Mouse (Mus musculus) stomach, postnatal 0 days (tissue): ENCODE measurements around the gene Nubpl. TPM values are rescaled to one million over a fixed set of nuclear protein-coding genes. Genes with fewer than 3 reads are reported as not detected.

Source experiments
- ATAC-seq: fragments of 200-750 bp; cut with Nextera tagmentation; 2 replicates; pipeline ENCODE4 v1.8.0; 2017; ENCODE audit not compliant: low FRiP score, low TSS enrichment
- DNase-seq: peaks from one replicate; pipeline ENCODE4 v3.0.0-alpha.2; 2016; ENCODE audit warnings: low spot score
- H3K27ac ChIP-seq: fragments of 300-500 bp; sonication (generic); replicated peaks from 2 replicates; pipeline ENCODE4 v1.5.1; 2014; ENCODE audit warnings: mild to moderate bottlenecking, control low read depth
- H3K27me3 ChIP-seq: fragments of 300-500 bp; sonication (generic); 2 replicates; pipeline ENCODE4 v1.6.1; 2014; ENCODE audit warnings: low read length; ENCODE audit not compliant: control insufficient read depth, insufficient read depth
- H3K36me3 ChIP-seq: fragments of 300-500 bp; sonication (generic); 2 replicates; pipeline ENCODE4 v1.6.1; 2014; ENCODE audit warnings: low read length, mixed read lengths; ENCODE audit not compliant: control insufficient read depth, insufficient read depth
- H3K4me1 ChIP-seq: fragments of 300-500 bp; sonication (generic); replicated peaks from 2 replicates; pipeline ENCODE4 v1.6.1; 2014; ENCODE audit warnings: antibody characterized with exemption; ENCODE audit not compliant: control insufficient read depth, insufficient read depth
- H3K4me2 ChIP-seq: fragments of 300-500 bp; sonication (generic); replicated peaks from 2 replicates; pipeline ENCODE4 v1.6.1; 2014; ENCODE audit warnings: low read depth, mild to moderate bottlenecking, control low read depth, moderate library complexity
- H3K4me3 ChIP-seq: fragments of 300-500 bp; sonication (generic); 2 replicates; pipeline ENCODE4 v1.5.1; 2014; ENCODE audit warnings: low read depth, low read length, control low read depth
- H3K9ac ChIP-seq: fragments of 300-500 bp; sonication (generic); 2 replicates; pipeline ENCODE4 v1.6.1; 2014; ENCODE audit warnings: mild to moderate bottlenecking, low read length, control low read depth, mixed read lengths
- H3K9me3 ChIP-seq: fragments of 300-500 bp; sonication (generic); 2 replicates; pipeline ENCODE4 v1.6.1; 2016; ENCODE audit warnings: low read length; ENCODE audit not compliant: control insufficient read depth
- CTCF ChIP-seq: IDR thresholded peaks from 2 replicates; pipeline ENCODE4 v1.5.1; 2016; ENCODE audit warnings: antibody characterized with exemption, low read depth, mild to moderate bottlenecking, moderate library complexity
- EP300 ChIP-seq: optimal IDR thresholded peaks from 2 replicates; pipeline ENCODE3; 2016; ENCODE audit warnings: antibody characterized with exemption
- WGBS: fragments of 180-500 bp; shearing (Covaris S2); extraction: QIAGEN DNeasy Blood & Tissue Kit; methylation state at CpG from one replicate; pipeline ENCODE4 v1.1.7; 2014; 5-methylcytosine and 5-hydroxymethylcytosine counted together
- polyA plus RNA-seq: library from polyadenylated mRNA; unstranded; fragments of >200 nt; fragmentation: Nextera tagmentation; extraction: Ambion mirVana; gene quantifications from 2 replicates; pipeline ENCODE4 v1.2.1, GENCODE M21; 2015

Nubpl gene
- polyA plus RNA-seq, 1 experiment from 2014 or later, result 6.1 TPM

DNA sequence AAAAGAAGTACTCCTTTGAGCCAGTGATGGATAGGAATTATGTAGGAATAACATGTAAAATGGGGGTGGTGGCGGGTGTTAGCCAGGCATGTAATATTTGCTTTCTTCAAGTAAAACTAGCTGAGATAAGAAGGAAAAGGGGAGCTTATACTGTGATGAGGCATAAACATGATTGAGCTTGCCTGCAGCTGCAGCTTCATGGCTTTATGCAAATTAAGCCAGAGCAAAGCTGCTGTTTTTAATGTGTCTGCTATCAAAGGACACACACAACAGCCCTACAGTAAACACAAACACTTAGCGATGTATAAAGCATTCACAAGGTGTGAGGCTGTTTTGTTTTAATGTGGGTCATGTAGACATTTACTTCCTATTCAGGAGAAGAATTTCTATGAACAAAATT is 196.4 kb downstream of the Nubpl start:
- TF ChIP-seq CTCF (no peak), EP300 (no peak)
- Histone ChIP-seq H3K27ac (no peak overlapping the region), H3K36me3 (no peaks in the 10 kb centered on the region), H3K4me1 (peaks cover 1% of the 10 kb centered on the region; the same call in 1 of the 2 replicates), H3K9ac (no peak overlapping the region), H3K27me3 (no peaks in the 10 kb centered on the region), H3K4me2 (no peak overlapping the region), H3K9me3 (no peaks in the 10 kb centered on the region), H3K4me3 (no peak overlapping the region)
- 77% methylated on average over 2 of the region's 2 CpGs for WGBS
- ATAC-seq (no peak), DNase-seq (no peak)

- no peak for ATAC-seq
- no peak for DNase-seq
- Histone ChIP-seq H3K4me1 (no peaks in the 10 kb centered on the region), H3K36me3 (no peaks in the 10 kb centered on the region), H3K4me3 (no peak overlapping the region), H3K27me3 (no peaks in the 10 kb centered on the region), H3K27ac (no peak overlapping the region), H3K9ac (no peak overlapping the region), H3K4me2 (no peak overlapping the region), H3K9me3 (no peaks in the 10 kb centered on the region)
- TF ChIP-seq EP300 (no peak), CTCF (no peak)
- 94% methylated on average over 2 of the region's 2 CpGs for WGBS
Observed at GRCm38 (mm10) chr12:52297988-52298387, 200.5 kb downstream of the Nubpl start.

- no peaks in the 10 kb centered on the region for H3K9me3 ChIP-seq
- no peaks in the 10 kb centered on the region for H3K4me1 ChIP-seq
- 68% methylated on average over 1 of the region's 1 CpGs for WGBS
- no peak overlapping the region for H3K4me2 ChIP-seq
- H3K4me3 ChIP-seq, result no peak overlapping the region
- H3K27me3 ChIP-seq, result no peaks in the 10 kb centered on the region
- no peak overlapping the region for H3K9ac ChIP-seq
- no peaks in the 10 kb centered on the region for H3K36me3 ChIP-seq
- TF ChIP-seq EP300, result no peak
- TF ChIP-seq CTCF, result no peak
- DNase-seq, result no peak
- H3K27ac ChIP-seq, result no peak overlapping the region
- ATAC-seq, result no peak
Observed at GRCm38 (mm10) chr12:52298683-52299082, 201.1 kb downstream of the Nubpl start.

DNA sequence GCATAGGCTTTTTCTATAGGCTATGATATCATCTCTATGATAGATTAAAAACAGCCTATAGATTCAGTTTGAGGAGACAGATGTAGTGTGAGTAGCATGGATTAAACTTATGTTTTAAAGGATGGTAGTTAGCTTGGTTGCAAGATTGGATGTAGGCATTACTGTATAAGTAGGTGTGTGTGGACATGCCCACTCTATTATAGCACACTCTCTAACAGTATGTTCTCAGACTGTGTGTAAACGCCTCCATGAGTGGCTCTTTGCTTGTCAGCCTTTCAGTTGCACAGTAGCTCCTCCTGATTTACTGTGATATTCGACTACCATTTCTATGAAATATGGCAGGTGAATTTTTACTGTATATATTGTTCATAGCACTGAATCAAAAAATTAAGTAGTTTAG is 205.4 kb downstream of the Nubpl start:
- DNase-seq (no peak), ATAC-seq (no peak)
- no peak overlapping the region for H3K27ac ChIP-seq
- TF ChIP-seq EP300 (no peak), CTCF (no peak)
- WGBS, result 70% methylated on average over 2 of the region's 2 CpGs
- H3K9me3 ChIP-seq, result no peaks in the 10 kb centered on the region
- no peak overlapping the region for H3K4me2 ChIP-seq
- H3K4me1 ChIP-seq, result no peaks in the 10 kb centered on the region
- no peaks in the 10 kb centered on the region for H3K36me3 ChIP-seq
- no peaks in the 10 kb centered on the region for H3K27me3 ChIP-seq
- no peak overlapping the region for H3K4me3 ChIP-seq
- no peak overlapping the region for H3K9ac ChIP-seq

- H3K4me1 ChIP-seq, result no peaks in the 10 kb centered on the region
- H3K9ac ChIP-seq, result no peak overlapping the region
- no peak overlapping the region for H3K4me3 ChIP-seq
- H3K27ac ChIP-seq, result no peak overlapping the region
- H3K36me3 ChIP-seq, result no peaks in the 10 kb centered on the region
- no peaks in the 10 kb centered on the region for H3K27me3 ChIP-seq
- H3K9me3 ChIP-seq, result no peaks in the 10 kb centered on the region
- DNase-seq (no peak), ATAC-seq (no peak)
- 63% methylated on average over 7 of the region's 7 CpGs for WGBS
- no peak overlapping the region for H3K4me2 ChIP-seq
- TF ChIP-seq EP300, result no peak
- TF ChIP-seq CTCF, result no peak
Observed at GRCm38 (mm10) chr12:52306348-52306747, 208.8 kb downstream of the Nubpl start.

DNA sequence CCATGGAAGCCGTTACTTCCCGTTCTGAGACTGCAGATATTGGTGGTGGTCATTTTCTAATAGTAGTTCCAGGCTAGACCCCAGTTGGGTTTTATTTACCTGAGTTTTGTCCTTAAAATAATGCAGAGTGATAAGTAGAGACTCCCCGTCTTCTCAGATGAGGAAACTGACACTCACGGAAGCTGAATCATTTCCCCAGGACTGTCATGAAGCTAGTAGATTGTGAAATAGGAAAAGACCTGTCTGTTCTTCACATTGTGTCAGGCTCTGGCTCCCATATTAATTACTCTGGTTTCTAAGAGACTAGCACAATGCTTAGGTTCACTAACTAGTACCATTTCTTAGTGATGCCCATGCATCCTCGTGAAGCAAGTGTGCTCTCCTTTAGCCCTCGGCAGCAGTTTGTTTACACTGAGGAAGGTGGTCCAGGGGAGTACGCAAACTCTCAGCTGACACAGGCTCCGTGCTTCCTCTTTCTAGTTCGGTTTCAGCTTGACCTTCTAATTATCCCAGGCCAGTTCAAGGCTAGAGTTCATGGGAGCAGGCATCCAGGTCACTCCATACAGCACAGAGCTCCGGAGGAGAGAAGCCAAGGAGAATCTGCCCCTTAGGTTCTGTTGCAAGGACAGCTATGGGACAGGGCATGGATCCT is 209.9 kb downstream of the Nubpl start:
- DNase-seq, result no peak
- 61% methylated on average over 10 of the region's 10 CpGs for WGBS
- ATAC-seq, result no peak
- Histone ChIP-seq H3K27ac (no peak overlapping the region), H3K4me1 (no peaks in the 10 kb centered on the region), H3K27me3 (no peaks in the 10 kb centered on the region), H3K4me3 (no peak overlapping the region), H3K4me2 (no peak overlapping the region), H3K9me3 (no peaks in the 10 kb centered on the region), H3K9ac (no peak overlapping the region), H3K36me3 (no peaks in the 10 kb centered on the region)
- TF ChIP-seq CTCF, result no peak
- TF ChIP-seq EP300, result no peak
